Mouse (Mus musculus): ENCODE results near the gene Gkn1. TPM values are rescaled to one million over a fixed set of nuclear protein-coding genes. Genes with fewer than 3 reads are reported as not detected.

The Gkn1 gene
- polyA plus RNA-seq, 1 experiment from 2014 or later: not detected

DNA sequence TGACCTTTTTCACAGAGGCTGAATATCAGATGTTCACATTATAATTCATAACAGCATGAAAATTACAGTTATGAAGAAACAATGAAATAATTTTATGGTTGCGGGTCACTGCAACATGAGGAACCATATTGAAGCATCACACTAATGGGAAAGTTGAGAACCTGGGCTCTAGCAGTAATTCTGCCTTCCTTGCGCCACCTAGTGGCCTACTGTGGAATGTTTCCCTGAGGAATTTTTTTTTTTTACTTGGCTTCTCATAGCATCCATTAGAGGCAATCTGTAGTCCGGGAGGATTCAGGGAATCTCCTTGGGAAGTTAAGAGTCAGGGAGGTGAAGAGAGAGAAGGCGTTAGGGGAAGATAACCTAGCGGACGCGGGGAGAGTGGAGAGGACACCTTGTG, 35.5 kb upstream of the Gkn1 start:
- H3K27me3 ChIP-seq (replicated peaks; ENCODE audit: control insufficient read depth, insufficient read depth, low read length): peaks cover 18% of the 10 kb centered on the region

DNA sequence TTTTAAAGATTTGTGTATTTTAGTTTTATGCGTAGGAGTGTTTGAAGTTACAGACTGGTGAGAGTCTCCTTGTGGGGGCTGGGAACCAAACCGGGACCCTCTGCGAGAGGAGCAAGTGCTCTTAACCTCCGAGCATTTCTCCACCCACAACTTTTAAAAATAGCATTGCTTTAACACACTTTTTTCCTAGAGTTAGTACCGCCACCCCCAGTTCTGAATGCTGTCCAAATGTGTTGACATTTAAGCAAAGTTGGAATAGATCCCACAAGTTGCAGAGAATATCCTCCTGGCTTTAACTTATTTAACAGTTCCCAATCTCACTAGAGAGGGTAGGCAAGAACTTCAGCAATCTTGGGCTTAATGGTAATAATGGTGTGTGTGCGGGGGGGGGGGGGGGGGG, 34.0 kb upstream of the Gkn1 start:
- no peak for ATAC-seq (replicated peaks; ENCODE audit: low FRiP score)
- Histone ChIP-seq H3K4me1 (replicated peaks; ENCODE audit: control insufficient read depth, insufficient read depth, low read length) (peaks cover 3% of the 10 kb centered on the region; the same call in 1 of the 2 replicates), H3K4me3 (ENCODE audit: low read depth, low read length) (no peak overlapping the region), H3K9me3 (ENCODE audit: control insufficient read depth, low read length) (no peaks in the 10 kb centered on the region), H3K9ac (ENCODE audit: low read depth, low read length) (no peak overlapping the region), H3K27me3 (replicated peaks; ENCODE audit: control insufficient read depth, insufficient read depth, low read length) (peaks cover 21% of the 10 kb centered on the region), H3K27ac (ENCODE audit: low read depth, low read length) (no peak overlapping the region), H3K36me3 (ENCODE audit: control insufficient read depth, insufficient read depth, low read length) (no peaks in the 10 kb centered on the region), H3K4me2 (no peak overlapping the region)
- no peak for DNase-seq (ENCODE audit: low spot score)
- 47% methylated on average over 5 of the region's 6 CpGs for WGBS

More for the DNA sequence above, 35.5 kb upstream of the Gkn1 start:
- Histone ChIP-seq H3K36me3 (ENCODE audit: control insufficient read depth, insufficient read depth, low read length) (no peaks in the 10 kb centered on the region), H3K4me1 (replicated peaks; ENCODE audit: control insufficient read depth, insufficient read depth, low read length) (peaks cover 3% of the 10 kb centered on the region; the same call in 1 of the 2 replicates), H3K9ac (ENCODE audit: low read depth, low read length) (no peak overlapping the region), H3K4me3 (ENCODE audit: low read depth, low read length) (no peak overlapping the region), H3K27ac (ENCODE audit: low read depth, low read length) (no peak overlapping the region), H3K9me3 (ENCODE audit: control insufficient read depth, low read length) (no peaks in the 10 kb centered on the region), H3K4me2 (no peak overlapping the region)
- ATAC-seq (replicated peaks; ENCODE audit: low FRiP score): no peak
- no peak for DNase-seq (ENCODE audit: low spot score)
- 10% methylated on average over 7 of the region's 7 CpGs for WGBS

DNA sequence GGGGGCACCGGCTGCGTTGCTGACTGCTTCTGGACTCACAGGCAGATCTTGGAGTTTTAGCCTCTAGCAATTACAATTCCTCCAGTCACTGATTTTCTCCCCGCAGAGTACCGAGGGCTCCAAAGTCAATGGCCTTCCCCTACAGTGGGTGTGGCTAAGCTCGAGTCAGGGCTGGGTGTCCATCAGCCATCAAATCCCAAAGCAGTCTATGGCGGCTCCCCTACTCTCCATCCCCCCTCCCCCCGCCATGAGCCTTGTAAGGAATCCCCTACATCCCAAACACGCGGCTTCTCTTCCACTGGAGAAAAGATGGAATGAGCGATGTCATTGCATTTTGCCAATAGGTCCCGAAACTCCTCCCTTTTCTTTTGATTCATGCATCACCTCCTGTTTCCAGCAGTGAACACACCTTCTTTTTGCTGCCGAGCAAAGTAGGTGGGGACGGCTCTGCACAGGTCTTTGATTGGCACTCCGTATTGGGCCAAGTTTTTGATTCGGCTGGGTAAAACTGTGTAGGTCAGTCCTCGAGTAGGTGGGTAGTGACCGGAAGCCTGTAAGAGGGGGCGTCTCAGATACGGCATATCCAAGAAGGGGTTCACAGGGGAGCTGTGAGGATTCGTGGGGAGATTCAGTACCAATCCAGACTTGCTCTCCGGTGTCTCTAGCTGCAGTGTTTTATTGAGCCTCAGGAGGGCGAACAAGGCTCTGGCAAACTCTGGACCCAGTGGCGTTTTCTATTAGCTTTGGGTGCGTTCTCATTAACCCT, 33.4 kb upstream of the Gkn1 start:
- Histone ChIP-seq H3K4me2 (peak overlapping the region; percentile 36), H3K36me3 (ENCODE audit: control insufficient read depth, insufficient read depth, low read length) (no peaks in the 10 kb centered on the region), H3K27me3 (replicated peaks; ENCODE audit: control insufficient read depth, insufficient read depth, low read length) (peaks cover 21% of the 10 kb centered on the region), H3K9me3 (ENCODE audit: control insufficient read depth, low read length) (no peaks in the 10 kb centered on the region), H3K27ac (ENCODE audit: low read depth, low read length) (no peak overlapping the region), H3K4me3 (ENCODE audit: low read depth, low read length) (no peak overlapping the region), H3K9ac (ENCODE audit: low read depth, low read length) (no peak overlapping the region), H3K4me1 (replicated peaks; ENCODE audit: control insufficient read depth, insufficient read depth, low read length) (no peaks in the 10 kb centered on the region; the same call in 1 of the 2 replicates)
- 12% methylated on average over 24 of the region's 24 CpGs for WGBS
- no peak for DNase-seq (ENCODE audit: low spot score)
- ATAC-seq (replicated peaks; ENCODE audit: low FRiP score): no peak

DNA sequence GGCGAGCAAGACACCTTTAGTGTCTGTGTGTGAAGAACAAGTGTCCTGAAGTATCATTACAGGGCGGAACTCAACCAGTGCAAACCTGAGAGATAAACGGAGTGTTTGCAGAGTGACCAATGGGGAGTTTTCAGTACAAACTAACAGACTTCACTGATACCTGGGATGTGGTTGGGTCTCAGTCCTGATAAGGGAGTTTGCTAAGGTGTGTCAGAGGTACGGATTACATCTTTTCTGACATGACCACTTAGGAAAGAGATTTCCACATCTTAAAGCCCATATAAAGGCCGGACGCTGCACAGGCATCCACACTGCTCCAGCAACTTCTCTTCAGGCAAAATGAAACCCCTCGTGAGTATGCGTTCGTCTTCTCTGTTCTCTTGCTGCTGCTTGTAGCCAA, 22.3 kb upstream of the Gkn1 start, which contains the start of gene Gkn2:
Gene Gkn2, plus strand, starts transcription at position 301 of the 400 bp plus-strand sequence.
- H3K4me1 ChIP-seq (replicated peaks; ENCODE audit: control insufficient read depth, insufficient read depth, low read length): no peaks in the 10 kb centered on the region
- ATAC-seq (replicated peaks; ENCODE audit: low FRiP score): no peak
- H3K9ac ChIP-seq (ENCODE audit: low read depth, low read length): no peak within 1 kb of the TSS
- WGBS: 74% methylated on average over 9 of the region's 9 CpGs
- no peaks in the 10 kb centered on the region for H3K27me3 ChIP-seq (replicated peaks; ENCODE audit: control insufficient read depth, insufficient read depth, low read length)
- H3K4me3 ChIP-seq (ENCODE audit: low read depth, low read length): no peak within 1 kb of the TSS
- DNase-seq (ENCODE audit: low spot score): no peak
- no peak within 1 kb of the TSS for H3K27ac ChIP-seq (ENCODE audit: low read depth, low read length)
- H3K9me3 ChIP-seq (ENCODE audit: control insufficient read depth, low read length): no peaks in the 10 kb centered on the region
- no peak within 1 kb of the TSS for H3K4me2 ChIP-seq
- H3K36me3 ChIP-seq (ENCODE audit: control insufficient read depth, insufficient read depth, low read length): no peaks in the 10 kb centered on the region

DNA sequence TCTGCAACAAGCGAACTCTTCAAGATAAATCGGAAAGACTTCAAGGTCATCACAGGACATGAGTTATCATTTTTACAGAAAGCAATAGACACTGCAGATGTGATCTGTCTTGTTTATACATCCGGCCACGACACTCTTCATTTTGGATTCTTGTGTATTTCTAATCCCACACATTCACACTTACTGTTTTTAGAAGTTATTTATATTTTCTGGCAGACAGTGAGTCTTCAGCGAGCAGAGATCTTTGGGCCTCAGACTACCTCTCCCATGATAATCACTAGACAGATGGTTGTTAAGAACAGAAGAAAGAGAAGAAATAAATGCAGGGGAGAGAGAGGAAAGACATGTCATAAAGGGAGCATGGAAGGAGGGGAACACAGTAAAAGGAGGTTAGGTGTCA, 18.5 kb upstream of the Gkn1 start:
- Histone ChIP-seq H3K4me2 (no peak overlapping the region), H3K4me3 (ENCODE audit: low read depth, low read length) (no peak overlapping the region), H3K9me3 (ENCODE audit: control insufficient read depth, low read length) (no peaks in the 10 kb centered on the region), H3K36me3 (ENCODE audit: control insufficient read depth, insufficient read depth, low read length) (no peaks in the 10 kb centered on the region), H3K9ac (ENCODE audit: low read depth, low read length) (no peak overlapping the region), H3K27ac (ENCODE audit: low read depth, low read length) (no peak overlapping the region), H3K27me3 (replicated peaks; ENCODE audit: control insufficient read depth, insufficient read depth, low read length) (no peaks in the 10 kb centered on the region), H3K4me1 (replicated peaks; ENCODE audit: control insufficient read depth, insufficient read depth, low read length) (no peaks in the 10 kb centered on the region)
- WGBS: 80% methylated on average over 5 of the region's 5 CpGs
- no peak for DNase-seq (ENCODE audit: low spot score)
- no peak for ATAC-seq (replicated peaks; ENCODE audit: low FRiP score)

DNA sequence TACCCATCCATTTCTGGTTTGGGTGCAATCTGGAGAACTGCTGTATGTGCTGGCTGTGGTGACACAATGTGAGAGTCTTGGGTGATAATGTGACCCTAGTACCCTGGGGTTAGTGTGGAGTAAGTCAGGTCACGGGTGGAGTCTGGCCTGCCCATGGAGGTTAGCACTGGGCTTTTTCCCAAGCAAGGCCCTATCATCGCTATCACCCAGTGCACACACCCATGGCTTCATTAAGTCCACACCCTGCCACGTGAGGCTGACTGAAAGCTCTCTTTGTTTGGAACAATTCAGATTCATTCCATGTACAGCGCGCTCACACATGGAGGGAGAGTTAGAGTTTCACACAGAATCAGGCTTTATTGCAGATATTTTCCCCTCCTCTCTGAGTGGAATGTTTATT, 3.7 kb upstream of the Gkn1 start:
- no peak overlapping the region for H3K9ac ChIP-seq (ENCODE audit: low read depth, low read length)
- H3K4me1 ChIP-seq (replicated peaks; ENCODE audit: control insufficient read depth, insufficient read depth, low read length): no peaks in the 10 kb centered on the region
- H3K4me2 ChIP-seq: no peak overlapping the region
- no peak overlapping the region for H3K4me3 ChIP-seq (ENCODE audit: low read depth, low read length)
- ATAC-seq (replicated peaks; ENCODE audit: low FRiP score) (no peak), DNase-seq (ENCODE audit: low spot score) (no peak)
- 73% methylated on average over 5 of the region's 5 CpGs for WGBS
- H3K27me3 ChIP-seq (replicated peaks; ENCODE audit: control insufficient read depth, insufficient read depth, low read length): no peaks in the 10 kb centered on the region
- no peaks in the 10 kb centered on the region for H3K9me3 ChIP-seq (ENCODE audit: control insufficient read depth, low read length)
- H3K27ac ChIP-seq (ENCODE audit: low read depth, low read length): no peak overlapping the region
- H3K36me3 ChIP-seq (ENCODE audit: control insufficient read depth, insufficient read depth, low read length): no peaks in the 10 kb centered on the region

DNA sequence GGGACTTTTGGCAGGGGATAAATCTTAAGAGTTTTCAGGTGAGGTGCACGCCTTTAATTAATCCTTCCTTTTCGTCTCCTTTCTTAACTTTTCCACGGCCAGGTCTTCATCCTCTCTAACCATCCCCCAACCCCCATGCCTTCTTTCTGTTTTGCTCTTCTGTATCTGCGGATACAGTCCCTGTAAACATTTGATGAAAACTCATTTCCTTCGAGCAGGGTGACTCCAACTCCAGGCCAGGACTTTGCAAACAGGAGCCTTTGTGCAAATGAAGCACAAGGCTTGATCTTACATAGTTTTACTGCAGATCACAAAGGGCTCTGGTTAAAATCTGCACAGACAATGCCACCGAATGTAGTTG, 14.8 kb downstream of the Gkn1 start:
- no peaks in the 10 kb centered on the region for H3K9me3 ChIP-seq (ENCODE audit: control insufficient read depth, low read length)
- H3K36me3 ChIP-seq (ENCODE audit: control insufficient read depth, insufficient read depth, low read length): no peaks in the 10 kb centered on the region
- WGBS: 29% methylated on average over 6 of the region's 6 CpGs
- H3K9ac ChIP-seq (ENCODE audit: low read depth, low read length): no peak overlapping the region
- H3K4me1 ChIP-seq (replicated peaks; ENCODE audit: control insufficient read depth, insufficient read depth, low read length): no peaks in the 10 kb centered on the region
- H3K27me3 ChIP-seq (replicated peaks; ENCODE audit: control insufficient read depth, insufficient read depth, low read length): peaks cover 20% of the 10 kb centered on the region
- ATAC-seq (replicated peaks; ENCODE audit: low FRiP score) (no peak), DNase-seq (ENCODE audit: low spot score) (no peak)
- H3K4me3 ChIP-seq (ENCODE audit: low read depth, low read length): no peak overlapping the region
- no peak overlapping the region; the same call in 1 of the 2 replicates for H3K4me2 ChIP-seq
- H3K27ac ChIP-seq (ENCODE audit: low read depth, low read length): no peak overlapping the region

DNA sequence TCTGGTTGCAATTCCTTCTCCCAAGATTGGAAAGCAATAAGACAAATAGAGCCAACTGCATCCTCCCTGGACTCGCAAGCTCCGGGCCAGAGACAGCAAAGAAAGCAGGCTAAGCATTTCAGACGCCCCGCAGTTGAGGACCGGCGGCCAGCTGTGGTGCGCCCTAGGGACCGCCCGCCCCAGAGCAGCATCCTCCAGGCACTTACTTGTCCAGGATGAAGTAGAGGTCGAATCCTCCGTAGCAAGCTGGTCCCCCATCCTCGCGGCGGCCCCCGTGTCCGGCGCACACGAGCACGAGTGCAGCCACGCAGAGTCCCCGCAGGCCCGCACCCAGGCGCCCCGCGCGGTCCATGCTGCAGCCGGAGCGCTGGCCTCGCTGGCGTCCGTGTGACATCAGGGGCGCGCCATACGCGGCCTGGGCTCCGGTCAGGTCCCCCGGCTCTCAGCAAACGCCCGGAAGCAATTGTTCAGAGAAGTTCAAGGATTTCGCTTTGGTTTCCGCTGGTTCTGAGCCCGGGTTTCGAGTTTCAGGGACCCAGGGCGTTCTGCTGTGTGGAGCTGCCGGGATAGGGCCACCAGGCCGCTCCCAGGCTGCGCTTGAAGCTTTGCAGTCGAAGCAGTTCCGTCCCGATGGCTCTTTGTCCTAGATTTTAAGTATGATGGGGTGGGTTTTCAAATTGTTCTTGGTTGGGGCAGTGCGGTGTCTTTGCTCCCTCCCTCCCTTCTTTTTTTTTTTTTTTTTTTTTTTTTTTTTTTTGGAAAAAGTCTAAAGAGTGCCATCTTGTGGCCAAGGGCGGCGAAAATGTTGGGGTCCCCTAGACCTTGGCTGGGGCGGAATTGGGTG, 15.4 kb downstream of the Gkn1 start, which contains the start of gene Antxr1:
Gene Antxr1, minus strand, starts transcription at position 731 of the 844 bp plus-strand sequence.
- DNase-seq (ENCODE audit: low spot score): peak; percentile 72
- peak within 1 kb of the TSS; percentile 55 for H3K4me3 ChIP-seq (ENCODE audit: low read depth, low read length)
- peak within 1 kb of the TSS; percentile 26; the same call in 1 of the 2 replicates for H3K27ac ChIP-seq (ENCODE audit: low read depth, low read length)
- H3K9ac ChIP-seq (ENCODE audit: low read depth, low read length): peak within 1 kb of the TSS; percentile 62
- no peaks in the 10 kb centered on the region for H3K4me1 ChIP-seq (replicated peaks; ENCODE audit: control insufficient read depth, insufficient read depth, low read length)
- peaks cover 20% of the 10 kb centered on the region for H3K27me3 ChIP-seq (replicated peaks; ENCODE audit: control insufficient read depth, insufficient read depth, low read length)
- WGBS: 1% methylated on average over 54 of the region's 54 CpGs
- no peaks in the 10 kb centered on the region for H3K9me3 ChIP-seq (ENCODE audit: control insufficient read depth, low read length)
- no peaks in the 10 kb centered on the region for H3K36me3 ChIP-seq (ENCODE audit: control insufficient read depth, insufficient read depth, low read length)
- no peak for ATAC-seq (replicated peaks; ENCODE audit: low FRiP score)
- peak within 1 kb of the TSS; percentile 65 for H3K4me2 ChIP-seq
